Mouse (Mus musculus) olfactory bulb, adult 2 months (tissue): ENCODE data around the gene Pak2. TPM values are rescaled to one million over a fixed set of nuclear protein-coding genes. Genes with fewer than 3 reads are reported as not detected.
"Not testable (repeated sequence)": the region's sequence is repeated elsewhere in the genome, so short reads cannot be mapped to it uniquely, and the experiment has no call there.

Experiments used
- H3K27ac ChIP-seq: fragments of 200-500 bp; 2 replicates; pipeline ENCODE4 v1.5.1; 2012; ENCODE audit warnings: low read depth, low read length; ENCODE audit not compliant: insufficient read depth
- H3K4me1 ChIP-seq: fragments of 200-500 bp; 2 replicates; pipeline ENCODE4 v1.6.1; 2012; ENCODE audit warnings: low read length; ENCODE audit not compliant: control insufficient read depth, insufficient read depth
- H3K4me3 ChIP-seq: fragments of 200-500 bp; 2 replicates; pipeline ENCODE4 v1.5.1; 2012; ENCODE audit warnings: mild to moderate bottlenecking, low read depth, low read length, moderate library complexity; ENCODE audit not compliant: insufficient read depth
- CTCF ChIP-seq: fragments of 200-500 bp; IDR thresholded peaks from 2 replicates; pipeline ENCODE4 v1.5.1; 2012; ENCODE audit warnings: low read depth, mild to moderate bottlenecking, low read length, moderate library complexity; ENCODE audit not compliant: insufficient read depth
- POLR2A ChIP-seq: fragments of 200-500 bp; IDR thresholded peaks from 2 replicates; pipeline ENCODE4 v1.6.1; 2012; ENCODE audit warnings: mild to moderate bottlenecking, low read depth, low read length, moderate library complexity; ENCODE audit not compliant: insufficient read depth
- WGBS: fragments of 180-500 bp; shearing (Covaris S2); methylation state at CpG from one replicate; pipeline ENCODE4 v1.1.7; 2018; 5-methylcytosine and 5-hydroxymethylcytosine counted together
- polyA plus RNA-seq: library from polyadenylated mRNA; stranded (reverse); fragments of >200 nt; gene quantifications from 2 replicates; pipeline ENCODE4 v1.2.4, GENCODE M21; 2012; ENCODE audit warnings: low replicate concordance; ENCODE audit not compliant: missing spikeins, insufficient read depth, insufficient read length

Gene Pak2
- polyA plus RNA-seq, 1 experiment, result 52.8 TPM

DNA sequence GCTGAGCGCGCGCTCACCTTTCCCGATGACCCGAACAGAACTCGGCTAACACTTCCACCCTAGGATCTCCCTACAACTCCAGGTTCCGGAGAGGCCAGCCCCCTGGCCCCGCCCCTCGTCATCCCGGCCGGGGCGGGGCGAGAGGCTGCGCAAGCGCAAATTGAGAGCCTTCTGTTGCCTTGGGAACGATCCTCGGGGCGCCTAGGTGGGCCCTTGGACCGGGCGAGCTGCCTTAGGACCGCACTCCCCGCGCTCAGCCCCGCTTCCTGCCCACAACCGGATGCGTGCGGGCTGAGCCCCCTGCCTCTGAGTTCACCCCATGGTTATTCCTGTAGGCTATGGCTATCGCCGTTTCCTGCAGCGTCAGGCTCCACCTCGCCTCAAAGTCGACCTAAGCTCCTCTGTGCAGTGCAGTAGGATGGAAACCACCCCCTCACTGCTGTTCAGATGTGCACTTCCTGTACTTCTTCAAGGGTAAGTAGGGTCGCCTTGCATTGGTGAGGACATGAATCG lies 20.6 kb upstream of the Pak2 start, which contains the start of the genes Pigx and Cep19:
Pigx (minus strand) TSS at position 103 of the 513 bp plus-strand sequence.
Cep19 (plus strand) TSS at position 163 of the 513 bp plus-strand sequence.
- H3K27ac ChIP-seq, result peak within 1 kb of the TSS; percentile 57
- WGBS, result under 1% methylated on average over 34 of the region's 34 CpGs
- TF ChIP-seq POLR2A (peak; percentile 59), CTCF (no peak)
- H3K4me3 ChIP-seq, result peak within 1 kb of the TSS; percentile 92
- peaks cover 5% of the 10 kb centered on the region; the same call in 1 of the 2 replicates for H3K4me1 ChIP-seq

DNA sequence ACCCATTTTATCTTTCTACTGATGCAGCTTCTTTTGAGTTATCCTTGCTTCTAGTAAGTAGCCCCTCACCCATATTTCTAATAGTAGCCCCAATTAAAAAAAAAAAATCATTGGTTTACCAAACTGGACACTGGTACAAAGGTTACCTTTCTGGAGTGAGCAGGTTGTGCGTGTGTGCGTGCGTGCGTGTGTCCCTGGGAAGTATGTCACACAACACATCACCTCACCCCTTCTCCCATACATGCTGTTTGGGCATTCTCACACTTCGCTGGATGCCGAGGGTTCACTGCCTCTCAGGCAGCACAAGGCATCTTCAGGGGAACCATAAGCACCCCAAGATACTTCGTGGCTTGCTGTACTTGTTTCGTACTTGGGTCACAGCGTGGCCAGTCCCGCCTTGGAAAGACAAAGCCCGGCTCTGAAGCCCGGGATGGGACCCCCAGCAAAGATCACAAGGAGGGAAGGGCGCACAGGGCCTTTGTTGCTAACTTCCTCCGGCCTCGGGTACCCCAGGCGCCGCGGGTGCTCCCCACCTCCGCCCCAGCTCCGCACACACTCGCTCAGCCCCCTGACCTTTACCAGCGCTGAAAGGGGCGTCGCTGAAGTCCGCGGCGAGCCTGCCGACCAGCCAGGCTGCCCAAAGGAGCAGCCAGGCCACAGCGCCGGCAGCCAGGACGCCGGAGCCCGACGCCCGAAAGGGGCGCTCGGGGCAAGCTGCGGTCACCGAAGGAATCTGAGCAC lies 19.9 kb upstream of the Pak2 start:
- peak overlapping the region; percentile 45; the same call in 1 of the 2 replicates for H3K27ac ChIP-seq
- under 1% methylated on average over 39 of the region's 39 CpGs for WGBS

DNA sequence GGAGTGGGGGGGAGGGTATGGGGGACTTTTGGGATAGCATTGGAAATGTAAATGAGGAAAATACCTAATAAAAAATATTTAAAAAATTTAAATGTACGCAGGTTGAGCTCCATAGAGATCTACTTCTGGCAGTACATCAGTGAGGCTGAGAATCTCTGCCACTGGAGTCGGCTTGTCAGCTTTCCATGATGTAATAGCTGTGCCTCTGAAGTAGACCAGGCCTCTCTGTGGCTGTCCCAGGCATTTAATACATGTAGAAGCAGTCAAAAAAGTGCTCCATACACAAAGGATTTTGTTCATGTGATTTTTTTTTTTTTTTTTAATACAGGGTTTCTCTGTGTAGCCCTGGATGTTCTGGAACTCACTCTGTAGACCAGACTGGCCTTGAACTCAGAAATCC lies 18.6 kb upstream of the Pak2 start:
- WGBS, result 92% methylated on average over 2 of the region's 2 CpGs
- H3K4me1 ChIP-seq, H3K27ac ChIP-seq, H3K4me3 ChIP-seq: not testable (repeated sequence)

More for the DNA sequence above, 19.9 kb upstream of the Pak2 start:
- peak overlapping the region; percentile 92 for H3K4me3 ChIP-seq
- peaks cover 5% of the 10 kb centered on the region; the same call in 1 of the 2 replicates for H3K4me1 ChIP-seq
- TF ChIP-seq POLR2A (no peak), CTCF (peak; percentile 17; the same call in 1 of the 2 replicates)

DNA sequence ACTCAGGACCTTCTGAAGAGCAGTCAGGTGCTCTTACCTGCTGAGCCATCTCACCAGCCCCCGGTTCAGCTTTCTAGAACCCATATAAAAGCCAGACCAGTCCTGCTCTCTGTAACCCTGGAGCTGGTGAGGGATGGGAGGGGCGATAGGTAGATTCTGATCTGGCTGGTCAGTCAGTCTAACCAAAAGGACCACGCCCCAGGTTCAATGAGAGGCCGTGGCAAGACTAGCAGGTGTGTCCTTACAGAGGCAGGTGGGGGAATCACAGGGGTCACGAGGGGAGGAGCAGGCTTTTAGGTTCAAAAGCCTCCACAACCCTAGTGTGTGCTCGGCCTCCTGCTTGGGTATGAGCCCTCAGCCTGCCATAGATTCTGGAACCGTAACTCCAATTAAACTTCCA lies 12.3 kb upstream of the Pak2 start:
- H3K27ac ChIP-seq, result no peak overlapping the region
- no peak overlapping the region for H3K4me3 ChIP-seq
- TF ChIP-seq CTCF, result no peak
- TF ChIP-seq POLR2A, result no peak
- WGBS, result 96% methylated on average over 7 of the region's 7 CpGs
- H3K4me1 ChIP-seq, result no peaks in the 10 kb centered on the region

DNA sequence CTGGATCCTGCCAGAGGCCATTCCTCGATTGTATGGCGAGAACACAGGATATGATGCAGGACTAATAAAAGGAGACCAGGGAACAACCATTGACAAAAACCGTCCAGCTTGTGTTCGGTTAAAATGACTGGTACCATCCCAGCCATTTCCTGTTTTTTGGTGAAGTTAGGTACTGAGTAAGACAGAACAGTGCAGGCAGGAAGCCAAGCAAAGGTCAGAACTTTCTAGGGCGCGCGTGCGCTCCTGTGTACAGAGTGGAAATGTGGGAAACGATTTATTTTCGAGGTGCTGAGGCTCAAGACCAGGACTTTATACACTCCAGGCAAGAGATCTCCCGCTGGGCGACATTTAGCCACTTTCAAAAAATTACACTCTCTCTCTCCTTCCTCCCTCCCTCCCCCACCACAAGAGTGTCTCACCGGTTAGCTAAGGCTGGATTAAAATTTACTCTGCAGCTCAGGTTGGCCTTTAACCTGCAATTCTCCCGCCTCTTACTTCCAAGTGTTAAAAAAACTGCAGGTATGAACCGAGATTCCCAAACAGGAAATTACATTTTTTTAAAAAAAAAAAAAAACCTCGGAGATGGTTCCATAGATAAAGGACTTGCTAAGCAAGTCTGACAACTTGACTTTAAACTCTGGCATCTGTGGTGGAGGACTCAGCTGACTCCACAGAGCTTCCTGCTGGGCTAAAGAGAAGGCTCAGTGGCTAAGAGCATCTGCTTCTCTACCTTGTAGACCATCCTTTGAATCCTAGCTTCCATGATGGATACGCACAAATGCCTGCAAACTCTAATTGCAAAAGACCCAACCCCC lies 8.7 kb upstream of the Pak2 start:
- H3K4me1 ChIP-seq, result no peaks in the 10 kb centered on the region
- TF ChIP-seq CTCF, result no peak
- no peak for TF ChIP-seq POLR2A
- H3K27ac ChIP-seq, result no peak overlapping the region
- H3K4me3 ChIP-seq, result no peak overlapping the region
- WGBS, result 87% methylated on average over 17 of the region's 17 CpGs

DNA sequence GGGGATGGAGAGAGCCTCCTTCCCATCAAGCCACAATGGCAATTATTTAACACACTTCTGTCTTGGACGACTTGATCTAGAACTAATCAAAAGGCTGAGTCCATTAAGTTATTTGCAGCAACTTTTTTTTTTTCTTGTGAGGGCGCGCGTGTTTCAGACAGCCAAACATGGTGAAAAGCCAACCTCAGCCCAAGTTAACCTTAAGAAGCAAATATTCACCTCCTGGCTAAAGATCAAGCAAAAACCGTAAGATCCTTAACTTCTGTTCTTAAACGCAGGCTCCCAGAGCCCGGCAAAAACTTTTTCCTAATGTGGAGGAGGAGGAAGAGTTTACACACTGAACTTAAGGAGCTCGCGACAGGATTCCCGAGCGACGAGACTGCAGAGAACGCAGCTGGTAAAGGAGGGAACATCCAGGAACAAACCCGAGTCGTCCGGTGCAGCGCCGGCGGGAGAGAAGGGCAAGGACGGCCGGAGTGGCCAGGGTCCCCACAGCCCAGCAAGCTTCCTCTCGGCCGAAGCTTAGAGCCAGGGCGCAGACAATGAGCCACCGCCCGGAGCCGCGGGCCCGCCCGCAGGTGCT lies 643 bp downstream of the Pak2 start:
- peak overlapping the region; percentile 25; the same call in 1 of the 2 replicates for H3K27ac ChIP-seq
- no peak for TF ChIP-seq POLR2A
- no peak for TF ChIP-seq CTCF
- peak overlapping the region; percentile 61 for H3K4me3 ChIP-seq
- H3K4me1 ChIP-seq, result no peaks in the 10 kb centered on the region
- under 1% methylated on average over 30 of the region's 30 CpGs for WGBS

DNA sequence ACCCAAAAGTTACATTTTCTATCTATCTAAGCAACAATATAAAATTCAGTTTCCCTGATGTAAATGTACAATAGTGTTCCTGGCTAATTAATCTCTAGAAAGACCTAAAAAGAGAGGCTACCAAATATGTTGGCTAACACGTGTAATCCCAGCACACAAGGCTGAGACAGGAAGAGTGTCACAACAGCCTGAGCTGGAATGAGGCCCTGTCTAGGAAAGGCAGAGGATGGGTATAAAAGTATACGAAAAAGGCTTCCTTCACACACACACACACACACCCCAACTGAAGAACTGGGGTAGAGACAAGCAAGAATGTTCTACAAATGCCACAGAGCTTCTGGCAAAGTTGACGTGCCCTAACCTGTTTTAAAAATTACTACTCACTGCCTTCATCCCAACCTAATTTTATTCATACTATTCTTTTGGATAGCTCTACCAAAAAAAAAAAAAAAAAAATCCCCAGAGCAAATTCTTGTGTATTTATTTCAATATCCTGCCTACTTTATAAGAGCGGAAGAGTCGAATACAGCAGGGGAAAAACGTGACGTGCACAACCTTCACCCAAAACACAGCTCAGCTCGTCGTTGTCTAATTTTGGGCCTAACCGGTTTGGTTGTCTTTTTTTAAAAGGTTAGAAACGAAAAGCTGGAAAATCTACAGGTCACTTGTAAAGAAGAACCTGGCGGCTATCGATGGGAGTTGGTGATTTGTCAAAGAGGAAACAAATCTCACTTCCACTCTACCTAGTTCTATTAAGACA lies 1.3 kb downstream of the Pak2 start:
- TF ChIP-seq POLR2A (no peak), CTCF (no peak)
- 13% methylated on average over 13 of the region's 13 CpGs for WGBS
- Histone ChIP-seq H3K4me1 (no peaks in the 10 kb centered on the region), H3K4me3 (peak overlapping the region; percentile 61; the same call in 1 of the 2 replicates), H3K27ac (no peak overlapping the region)

DNA sequence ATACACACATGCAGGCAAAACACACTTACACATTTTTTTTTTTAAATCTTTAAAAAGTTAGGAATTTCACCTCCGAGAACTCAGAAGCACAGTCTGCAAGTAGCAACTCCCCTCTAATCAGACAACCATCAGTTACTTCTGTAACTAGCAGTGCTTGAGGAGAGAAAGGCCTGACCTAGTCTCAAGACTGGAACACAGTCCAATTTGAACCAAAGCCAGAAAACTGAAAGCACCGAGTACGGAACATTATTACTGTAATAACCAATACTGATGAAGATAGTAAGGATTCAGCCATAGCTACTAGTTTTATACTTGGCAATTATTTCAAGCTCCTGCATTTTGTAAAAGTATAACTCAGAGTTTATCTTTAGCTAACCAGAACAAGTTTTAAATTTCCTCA lies 2.7 kb downstream of the Pak2 start:
- H3K4me1 ChIP-seq, result no peaks in the 10 kb centered on the region
- H3K4me3 ChIP-seq, result no peak overlapping the region
- 53% methylated on average over 3 of the region's 3 CpGs for WGBS
- TF ChIP-seq POLR2A (no peak), CTCF (no peak)
- H3K27ac ChIP-seq, result no peak overlapping the region
